Comparison of ENCODE assay signal across 22 mouse cellular contexts in genomic region chr3:133582096-133582495, GRCm38 (mm10). TPM values are rescaled to one million over a fixed set of nuclear protein-coding genes. Genes with fewer than 3 reads are reported as not detected.
DNase-seq lines count a peak whose midpoint lies in the region; ATAC-seq and TF ChIP-seq lines count a peak whose summit lies in the region.
"Had no signal": no experiment of that assay in that cellular context is flagged by ENCODE, and none has a peak within 500 bp of the region (broad histone marks: within the 10 kb centered on the region; RNA-seq: fewer than 3 reads in every experiment).

No protein-coding gene starts in this region.

- no peak for ATAC-seq in liver, postnatal 0 days
- ATAC-seq in CD4-positive, CD25-positive, alpha-beta regulatory T cell, adult 4 months = peak; percentile 50
- ATAC-seq: forebrain, embryonic 13.5 days; forebrain, postnatal 0 days; intestine, postnatal 0 days had no signal

- peaks cover 5% of the 10 kb centered on the region; the same call in 1 of the 2 replicates for H3K4me1 ChIP-seq in liver, postnatal 0 days (ENCODE audit: insufficient read depth)
- peaks cover 26% of the 10 kb centered on the region for H3K4me1 ChIP-seq in bone marrow macrophage, adult 2 months (ENCODE audit: control insufficient read depth, insufficient read depth, low read length)
- H3K4me1 ChIP-seq: forebrain, embryonic 13.5 days; heart, embryonic 13.5 days; hindbrain, embryonic 15.5 days had no signal

- no peak for DNase-seq in liver, postnatal 0 days
- no peak for DNase-seq in liver
- no peak for DNase-seq in lung, postnatal 14 days
- DNase-seq in kidney, adult 18-20 months = no peak
- DNase-seq in embryo, embryonic 10.5 days (ENCODE audit: low spot score) = no peak
- DNase-seq: adrenal gland, adult 2 months; adrenal gland, postnatal 25 days; cerebellum, adult 8-10 months; cerebellum, postnatal 14 days; forebrain, postnatal 0 days; gastrocnemius, postnatal 36 days; heart, adult 2 months; heart, postnatal 36 days; kidney, adult 9 months had no signal

- peak overlapping the region; percentile 44; the same call in 1 of the 2 replicates for H3K27ac ChIP-seq in liver, postnatal 0 days (ENCODE audit: low read depth)
- H3K27ac ChIP-seq in bone marrow macrophage, adult 2 months (ENCODE audit: insufficient read depth, low read depth, low read length) = 0 out of 2 replicates have a peak overlapping the region, but pooled peaks have one; percentile 78
- H3K27ac ChIP-seq: embryonic facial prominence, embryonic 10.5 days; forebrain, embryonic 13.5 days; heart, adult 2 months; heart, embryonic 13.5 days; hindbrain, embryonic 15.5 days had no signal

- TF ChIP-seq POLR2A in bone marrow macrophage, adult 2 months (IDR thresholded peaks at IDR 0.05; ENCODE audit: borderline replicate concordance, low read depth, low read length) = no peak

- 67% methylated on average over 5 of the region's 5 CpGs for WGBS in liver, postnatal 0 days (ENCODE audit: insufficient replicate concordance)

- TF ChIP-seq EP300 in liver, postnatal 0 days (IDR thresholded peaks at IDR 0.05; ENCODE audit: low read depth) = no peak

- no peak for TF ChIP-seq CTCF in liver, postnatal 0 days (IDR thresholded peaks at IDR 0.05; ENCODE audit: low read depth)
- no peak for TF ChIP-seq CTCF in bone marrow macrophage, adult 2 months (IDR thresholded peaks at IDR 0.05; ENCODE audit: low read depth, low read length)

- H3K9ac ChIP-seq in liver, postnatal 0 days (replicated peaks) = no peak overlapping the region
- H3K9ac ChIP-seq: forebrain, embryonic 13.5 days; forebrain, postnatal 0 days; heart, embryonic 13.5 days; hindbrain, embryonic 15.5 days had no signal

- no peaks in the 10 kb centered on the region for H3K36me3 ChIP-seq in liver, postnatal 0 days (replicated peaks; ENCODE audit: insufficient read depth, low read length)
- H3K36me3 ChIP-seq: embryonic facial prominence, embryonic 10.5 days; G1E; heart, embryonic 13.5 days; hindbrain, embryonic 15.5 days had no signal

- H3K27me3 ChIP-seq in liver, postnatal 0 days (ENCODE audit: insufficient read depth, low read length) = no peaks in the 10 kb centered on the region
- H3K27me3 ChIP-seq: forebrain, embryonic 13.5 days; heart, embryonic 13.5 days; hindbrain, embryonic 15.5 days had no signal

- H3K4me3 ChIP-seq in liver, postnatal 0 days (ENCODE audit: low read depth, low read length) = no peak overlapping the region
- H3K4me3 ChIP-seq in bone marrow macrophage, adult 2 months (ENCODE audit: insufficient read depth, low read length) = no peak overlapping the region
- H3K4me3 ChIP-seq: embryonic facial prominence, embryonic 10.5 days; forebrain, embryonic 13.5 days; heart, adult 2 months; heart, embryonic 13.5 days; hindbrain, embryonic 15.5 days had no signal

- no peaks in the 10 kb centered on the region for H3K9me3 ChIP-seq in liver, postnatal 0 days (ENCODE audit: low read length)
- H3K9me3 ChIP-seq: embryonic facial prominence, embryonic 10.5 days; forebrain, embryonic 13.5 days; G1E; heart, embryonic 13.5 days; hindbrain, embryonic 15.5 days had no signal

- H3K4me2 ChIP-seq in liver, postnatal 0 days (ENCODE audit: low read depth, low read length) = no peak overlapping the region
- H3K4me2 ChIP-seq: forebrain, embryonic 13.5 days; heart, embryonic 13.5 days; hindbrain, embryonic 15.5 days had no signal

RNA-seq across cellular contexts. Expression of gene Tet2, which starts 37.2 kb away (rescaled TPM):
- polyA plus RNA-seq in liver, postnatal 0 days (2015; fragmentation: Nextera tagmentation; extraction: Ambion mirVana) = 3.9 and 4.3 TPM in 2 replicates
- polyA plus RNA-seq in CD4-positive, CD25-positive, alpha-beta regulatory T cell, adult 4 months (2017; shearing (Covaris generic)) = 10 to 100 TPM; 47.0 to 65.9 TPM
- polyA plus RNA-seq in bone marrow macrophage, adult 2 months (2012; ENCODE audit: insufficient read depth, insufficient read length, missing spikeins) = 84.9 and 106 TPM in 2 replicates
